Comparison of ENCODE assay signal across 17 mouse cellular contexts in the genomic region with DNA sequence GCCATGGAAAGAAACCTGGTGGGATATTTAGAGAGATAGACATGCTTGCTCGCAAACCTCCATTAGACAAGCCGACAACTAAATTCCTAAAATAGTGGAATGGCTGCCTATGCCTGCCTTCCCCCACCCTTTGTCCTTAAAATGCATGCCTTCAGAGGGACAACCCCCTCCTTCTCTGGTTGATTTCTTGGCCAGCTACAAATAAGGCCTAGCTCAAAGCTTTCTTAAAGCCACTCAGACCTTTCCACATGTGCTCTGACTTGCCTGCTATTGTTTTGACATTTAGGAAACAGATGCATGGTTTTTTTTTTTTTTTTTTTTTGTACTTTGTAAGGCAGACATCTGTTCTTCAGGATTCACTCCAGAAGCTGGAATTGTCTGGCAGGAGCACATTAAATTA.
DNase-seq lines count a peak whose midpoint lies in the region; ATAC-seq and TF ChIP-seq lines count a peak whose summit lies in the region.
"Had no signal": no experiment of that assay in that cellular context is flagged by ENCODE, and none has a peak within 500 bp of the region (broad histone marks: within the 10 kb centered on the region; RNA-seq: fewer than 3 reads in every experiment).

No protein-coding gene starts in this region.

- no peaks in the 10 kb centered on the region for H3K9me3 ChIP-seq in kidney, embryonic 16.5 days (ENCODE audit: low read length)
- H3K9me3 ChIP-seq in embryonic facial prominence, embryonic 10.5 days: no peaks in the 10 kb centered on the region
- H3K9me3 ChIP-seq: forebrain, embryonic 12.5 days; hindbrain, embryonic 12.5 days; limb, embryonic 10.5 days had no signal

- H3K27me3 ChIP-seq in kidney, embryonic 16.5 days (ENCODE audit: insufficient read depth, low read length): no peaks in the 10 kb centered on the region
- H3K27me3 ChIP-seq in embryonic facial prominence, embryonic 10.5 days (replicated peaks; ENCODE audit: low read depth, poor library complexity, severe bottlenecking): no peaks in the 10 kb centered on the region
- H3K27me3 ChIP-seq: forebrain, embryonic 12.5 days; hindbrain, embryonic 12.5 days had no signal

- no peak overlapping the region for H3K4me3 ChIP-seq in gastrocnemius, adult 2 months
- H3K4me3 ChIP-seq in kidney, embryonic 16.5 days (ENCODE audit: low read length): no peak overlapping the region
- no peak overlapping the region for H3K4me3 ChIP-seq in embryonic facial prominence, embryonic 10.5 days
- H3K4me3 ChIP-seq: forebrain, embryonic 12.5 days; hindbrain, embryonic 12.5 days; limb, embryonic 10.5 days had no signal

- ATAC-seq in kidney, embryonic 16.5 days (ENCODE audit: low FRiP score, low TSS enrichment): no peak
- ATAC-seq: liver, postnatal 0 days had no signal

- no peak for TF ChIP-seq CTCF in gastrocnemius, adult 2 months (IDR thresholded peaks at IDR 0.05)

- H3K36me3 ChIP-seq in kidney, embryonic 16.5 days (ENCODE audit: insufficient read depth, low read length): no peaks in the 10 kb centered on the region
- no peaks in the 10 kb centered on the region for H3K36me3 ChIP-seq in embryonic facial prominence, embryonic 10.5 days (replicated peaks)
- H3K36me3 ChIP-seq: forebrain, embryonic 12.5 days; hindbrain, embryonic 12.5 days; limb, embryonic 10.5 days had no signal

- H3K4me1 ChIP-seq in kidney, embryonic 16.5 days (ENCODE audit: insufficient read depth, low read length): no peaks in the 10 kb centered on the region
- peaks cover 41% of the 10 kb centered on the region for H3K4me1 ChIP-seq in embryonic facial prominence, embryonic 10.5 days

- H3K9ac ChIP-seq in kidney, embryonic 16.5 days (replicated peaks; ENCODE audit: low read length): no peak overlapping the region
- H3K9ac ChIP-seq: forebrain, embryonic 12.5 days; hindbrain, embryonic 12.5 days; liver, postnatal 0 days had no signal

- H3K4me2 ChIP-seq in kidney, embryonic 16.5 days (replicated peaks; ENCODE audit: low read depth, low read length): no peak overlapping the region
- H3K4me2 ChIP-seq: forebrain, embryonic 12.5 days; hindbrain, embryonic 12.5 days had no signal

- no peak for DNase-seq in gastrocnemius, adult 2 months
- no peak for DNase-seq in gastrocnemius, adult 8-10 months (ENCODE audit: low spot score in 2 of 2)
- DNase-seq in kidney, postnatal 10 days: no peak
- DNase-seq in embryonic facial prominence, embryonic 10.5 days (ENCODE audit: low spot score): no peak
- DNase-seq in mesoderm, embryonic 11.5 days (ENCODE audit: low read depth, low spot score): peak; percentile 13
- no peak for DNase-seq in right cerebral cortex, postnatal 4 days
- no peak for DNase-seq in frontal cortex, postnatal 36 days (ENCODE audit: low spot score in 2 of 2)
- DNase-seq: adrenal gland, adult 2 months; kidney, adult 9 months; liver, postnatal 0 days; lung, postnatal 10 days; midbrain, embryonic 14.5 days; thymus, postnatal 14 days had no signal

- intact Hi-C loops in gastrocnemius, adult 2 months (cut with DNase I): loop anchor here (5.0 kb wide), 1 partner anchor 85 kb away; no protein-coding TSS in a partner anchor

- H3K27ac ChIP-seq in gastrocnemius, adult 2 months: peak overlapping the region; percentile 67
- peak overlapping the region; percentile 11 for H3K27ac ChIP-seq in kidney, embryonic 16.5 days (ENCODE audit: low read length)
- H3K27ac ChIP-seq in embryonic facial prominence, embryonic 10.5 days (replicated peaks): peak overlapping the region; percentile 58
- H3K27ac ChIP-seq: forebrain, embryonic 12.5 days; hindbrain, embryonic 12.5 days; limb, embryonic 10.5 days had no signal

- WGBS in kidney, embryonic 16.5 days: 64% methylated on average over 2 of the region's 2 CpGs
- 51% methylated on average over 2 of the region's 2 CpGs for WGBS in embryonic facial prominence, embryonic 10.5 days

Comparison
In these comparisons a context has a peak if more than half of its experiments do, and no peak if none do; other contexts are left out.
1. H3K27ac ChIP-seq: peak in every context shown above with its lines; median percentile 67 in gastrocnemius, adult 2 months; 58 in embryonic facial prominence, embryonic 10.5 days; 11 in kidney, embryonic 16.5 days.